Mouse (Mus musculus): ENCODE measurements around the gene Mvb12b.

GRCm38 (mm10) chr2:33868996-33869688 lies 18.6 kb downstream of the Mvb12b start:
- TF ChIP-seq POLR2A (IDR thresholded peaks at IDR 0.05; ENCODE audit: extremely low read depth, insufficient read depth, low read length) (no peak), CTCF (IDR thresholded peaks at IDR 0.05; ENCODE audit: low read depth, low read length) (no peak)
